Mouse (Mus musculus) kidney, embryonic 14.5 days (tissue): ENCODE data around the gene Ttn. TPM values are rescaled to one million over a fixed set of nuclear protein-coding genes. Genes with fewer than 3 reads are reported as not detected.

Source experiments
- ATAC-seq: fragments of 200-750 bp; cut with Nextera tagmentation; 2 replicates; pipeline ENCODE4 v1.8.0; 2017; ENCODE audit warnings: moderate number of reproducible peaks, mild to moderate bottlenecking, moderate TSS enrichment, moderate library complexity; ENCODE audit not compliant: low FRiP score, low TSS enrichment
- H3K27ac ChIP-seq: fragments of 300-500 bp; sonication (generic); 2 replicates; pipeline ENCODE4 v1.5.1; 2014; ENCODE audit warnings: low read depth, mild to moderate bottlenecking, low read length, moderate library complexity, mixed read lengths
- H3K27me3 ChIP-seq: fragments of 300-500 bp; sonication (generic); 2 replicates; pipeline ENCODE4 v1.6.1; 2014; ENCODE audit warnings: mild to moderate bottlenecking, low read length; ENCODE audit not compliant: control insufficient read depth, insufficient read depth
- H3K36me3 ChIP-seq: fragments of 300-500 bp; sonication (generic); 2 replicates; pipeline ENCODE4 v1.6.1; 2014; ENCODE audit warnings: low read length, mixed read lengths; ENCODE audit not compliant: control insufficient read depth, insufficient read depth
- H3K4me1 ChIP-seq: fragments of 300-500 bp; sonication (generic); 2 replicates; pipeline ENCODE4 v1.6.1; 2014; ENCODE audit warnings: low read length, mixed read lengths; ENCODE audit not compliant: control insufficient read depth, insufficient read depth
- H3K4me2 ChIP-seq: fragments of 300-500 bp; sonication (generic); replicated peaks from 2 replicates; pipeline ENCODE4 v1.6.1; 2014; ENCODE audit warnings: low read depth, mild to moderate bottlenecking, low read length
- H3K4me3 ChIP-seq: fragments of 300-500 bp; sonication (generic); 2 replicates; pipeline ENCODE4 v1.5.1; 2014; ENCODE audit warnings: mild to moderate bottlenecking, low read length
- H3K9ac ChIP-seq: fragments of 300-500 bp; sonication (generic); 2 replicates; pipeline ENCODE4 v1.6.1; 2014; ENCODE audit warnings: low read depth, mild to moderate bottlenecking, low read length, moderate library complexity
- H3K9me3 ChIP-seq: fragments of 300-500 bp; sonication (generic); 2 replicates; pipeline ENCODE4 v1.6.1; 2016; ENCODE audit warnings: low read length; ENCODE audit not compliant: control insufficient read depth
- WGBS: fragments of 180-500 bp; shearing (Covaris S2); extraction: QIAGEN DNeasy Blood & Tissue Kit; methylation state at CpG from one replicate; pipeline ENCODE4 v1.1.7; 2014; 5-methylcytosine and 5-hydroxymethylcytosine counted together
- polyA plus RNA-seq: library from polyadenylated mRNA; unstranded; fragments of >200 nt; fragmentation: Nextera tagmentation; extraction: Ambion mirVana; gene quantifications from 2 replicates; pipeline ENCODE4 v1.2.1, GENCODE M21; 2014

Ttn gene
- polyA plus RNA-seq, 1 experiment from 2014 or later, result 0.23 TPM

- Histone ChIP-seq H3K4me1 (no peaks in the 10 kb centered on the region), H3K4me3 (no peak overlapping the region), H3K9me3 (no peaks in the 10 kb centered on the region), H3K27ac (no peak overlapping the region), H3K27me3 (no peaks in the 10 kb centered on the region), H3K4me2 (no peak overlapping the region), H3K36me3 (no peaks in the 10 kb centered on the region), H3K9ac (no peak overlapping the region)
- ATAC-seq, result no peak
- WGBS, result 92% methylated on average over 1 of the region's 1 CpGs
Observed at GRCm38 (mm10) chr2:76843162-76843561, 139.2 kb downstream of the Ttn start.

DNA sequence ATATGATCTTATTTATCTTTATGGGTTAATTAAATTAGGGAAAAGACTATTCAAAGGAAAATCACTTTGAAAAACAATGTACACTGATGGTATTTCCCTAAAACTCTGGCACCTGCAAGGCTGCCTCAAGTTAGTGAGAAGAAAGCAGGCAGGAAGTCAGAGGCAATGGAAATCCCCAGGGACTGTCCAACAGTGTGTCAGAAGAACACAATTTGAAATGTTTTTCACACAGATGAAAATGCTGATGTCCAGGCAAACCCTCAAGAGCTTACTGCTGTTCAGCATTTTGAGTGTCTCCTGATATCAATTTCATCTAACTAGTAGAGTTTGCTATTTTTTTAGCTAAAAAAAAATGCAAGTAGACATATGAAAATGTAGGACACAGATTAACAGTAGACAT is 161.9 kb downstream of the Ttn start:
- no peak overlapping the region for H3K4me3 ChIP-seq
- no peaks in the 10 kb centered on the region for H3K36me3 ChIP-seq
- no peak overlapping the region for H3K27ac ChIP-seq
- no peak overlapping the region for H3K4me2 ChIP-seq
- no peaks in the 10 kb centered on the region for H3K27me3 ChIP-seq
- H3K4me1 ChIP-seq, result no peaks in the 10 kb centered on the region
- ATAC-seq, result no peak
- H3K9ac ChIP-seq, result no peak overlapping the region
- no peaks in the 10 kb centered on the region for H3K9me3 ChIP-seq

GRCm38 (mm10) chr2:76817796-76818195 is 164.6 kb downstream of the Ttn start:
- Histone ChIP-seq H3K4me3 (no peak overlapping the region), H3K27me3 (no peaks in the 10 kb centered on the region), H3K4me1 (no peaks in the 10 kb centered on the region), H3K9ac (no peak overlapping the region), H3K36me3 (no peaks in the 10 kb centered on the region), H3K4me2 (no peak overlapping the region), H3K27ac (no peak overlapping the region), H3K9me3 (no peaks in the 10 kb centered on the region)
- no peak for ATAC-seq
- 60% methylated on average over 2 of the region's 2 CpGs for WGBS

- no peak overlapping the region for H3K9ac ChIP-seq
- 87% methylated on average over 20 of the region's 20 CpGs for WGBS
- no peaks in the 10 kb centered on the region for H3K36me3 ChIP-seq
- no peak overlapping the region for H3K27ac ChIP-seq
- no peaks in the 10 kb centered on the region for H3K4me1 ChIP-seq
- no peaks in the 10 kb centered on the region for H3K9me3 ChIP-seq
- no peak for ATAC-seq
- no peak overlapping the region for H3K4me3 ChIP-seq
- no peaks in the 10 kb centered on the region for H3K27me3 ChIP-seq
- no peak overlapping the region for H3K4me2 ChIP-seq
Observed at GRCm38 (mm10) chr2:76814048-76814817, 168.1 kb downstream of the Ttn start.

- Histone ChIP-seq H3K27ac (no peak overlapping the region), H3K4me1 (no peaks in the 10 kb centered on the region), H3K9me3 (no peaks in the 10 kb centered on the region), H3K27me3 (no peaks in the 10 kb centered on the region), H3K4me2 (no peak overlapping the region), H3K4me3 (no peak overlapping the region), H3K36me3 (no peaks in the 10 kb centered on the region), H3K9ac (no peak overlapping the region)
- no peak for ATAC-seq
- 95% methylated on average over 17 of the region's 17 CpGs for WGBS
Observed at GRCm38 (mm10) chr2:76811160-76811559, 171.2 kb downstream of the Ttn start.

GRCm38 (mm10) chr2:76808334-76808733 is 174.0 kb downstream of the Ttn start:
- Histone ChIP-seq H3K4me2 (no peak overlapping the region), H3K9ac (no peak overlapping the region), H3K27me3 (no peaks in the 10 kb centered on the region), H3K9me3 (no peaks in the 10 kb centered on the region), H3K4me3 (no peak overlapping the region), H3K27ac (no peak overlapping the region), H3K4me1 (no peaks in the 10 kb centered on the region), H3K36me3 (no peaks in the 10 kb centered on the region)
- WGBS, result 91% methylated on average over 10 of the region's 10 CpGs
- ATAC-seq, result no peak

DNA sequence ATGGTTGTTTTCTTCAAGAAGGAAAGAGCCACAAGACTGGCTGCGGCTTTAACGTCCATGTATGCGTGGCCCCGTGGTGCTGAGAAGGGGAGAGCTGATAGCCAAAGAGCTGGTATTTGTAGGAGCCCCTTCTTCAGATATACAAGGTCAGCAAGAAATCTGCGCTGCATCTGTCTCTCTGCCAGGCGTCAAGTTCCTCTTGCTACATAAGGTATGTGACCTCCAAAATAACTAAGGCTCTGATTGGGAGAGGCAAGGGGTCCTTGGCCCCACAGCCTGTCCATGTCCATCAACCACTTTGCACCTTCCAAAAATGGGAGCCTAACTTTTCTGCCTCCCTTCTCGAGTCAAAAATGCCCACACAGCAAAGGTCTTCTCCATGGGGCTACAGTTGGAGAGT is 175.1 kb downstream of the Ttn start:
- H3K4me1 ChIP-seq, result no peaks in the 10 kb centered on the region
- no peak overlapping the region for H3K4me2 ChIP-seq
- H3K9ac ChIP-seq, result no peak overlapping the region
- H3K27ac ChIP-seq, result no peak overlapping the region
- ATAC-seq, result no peak
- H3K4me3 ChIP-seq, result no peak overlapping the region
- no peaks in the 10 kb centered on the region for H3K36me3 ChIP-seq
- H3K27me3 ChIP-seq, result no peaks in the 10 kb centered on the region
- WGBS, result 87% methylated on average over 7 of the region's 7 CpGs
- H3K9me3 ChIP-seq, result no peaks in the 10 kb centered on the region

GRCm38 (mm10) chr2:76806861-76807260 is 175.5 kb downstream of the Ttn start:
- no peaks in the 10 kb centered on the region for H3K27me3 ChIP-seq
- no peak overlapping the region for H3K9ac ChIP-seq
- ATAC-seq, result no peak
- no peaks in the 10 kb centered on the region for H3K36me3 ChIP-seq
- H3K4me3 ChIP-seq, result no peak overlapping the region
- no peak overlapping the region for H3K27ac ChIP-seq
- 84% methylated on average over 9 of the region's 9 CpGs for WGBS
- no peaks in the 10 kb centered on the region for H3K4me1 ChIP-seq
- H3K9me3 ChIP-seq, result no peaks in the 10 kb centered on the region
- no peak overlapping the region for H3K4me2 ChIP-seq

DNA sequence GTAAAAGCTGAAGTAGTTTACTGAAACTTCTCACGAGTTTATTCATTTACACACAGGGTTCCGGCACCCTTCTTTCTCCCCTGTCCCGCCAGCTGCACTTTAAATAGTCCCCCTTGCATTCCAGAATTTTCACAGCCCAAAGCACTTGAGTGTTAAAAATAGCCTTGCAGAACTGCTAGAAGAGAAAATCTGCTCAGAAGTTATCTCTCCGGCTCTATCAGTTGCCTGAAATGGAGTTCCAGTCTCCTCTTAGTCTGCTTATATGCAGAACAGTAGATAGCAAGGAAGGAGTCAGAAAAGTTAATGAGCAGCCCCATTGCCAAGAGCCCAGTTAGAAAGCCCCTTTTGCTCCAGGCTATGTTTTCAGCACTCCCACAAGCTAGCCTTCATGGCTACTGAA is 176.0 kb downstream of the Ttn start:
- no peak overlapping the region for H3K4me3 ChIP-seq
- no peak overlapping the region for H3K4me2 ChIP-seq
- H3K4me1 ChIP-seq, result no peaks in the 10 kb centered on the region
- 78% methylated on average over 4 of the region's 4 CpGs for WGBS
- no peak overlapping the region for H3K9ac ChIP-seq
- no peaks in the 10 kb centered on the region for H3K36me3 ChIP-seq
- no peaks in the 10 kb centered on the region for H3K9me3 ChIP-seq
- ATAC-seq, result no peak
- H3K27ac ChIP-seq, result no peak overlapping the region
- H3K27me3 ChIP-seq, result no peaks in the 10 kb centered on the region
